Mouse (Mus musculus) limb, embryonic 13.5 days (tissue): ENCODE data around the gene Rasa2. TPM values are rescaled to one million over a fixed set of nuclear protein-coding genes. Genes with fewer than 3 reads are reported as not detected.
"Not testable (repeated sequence)": the region's sequence is repeated elsewhere in the genome, so short reads cannot be mapped to it uniquely, and the experiment has no call there.

ENCODE experiments used
- ATAC-seq: fragments of 200-750 bp; cut with Nextera tagmentation; 2 replicates; pipeline ENCODE4 v1.8.0; 2017; ENCODE audit warnings: low read depth, moderate number of reproducible peaks, moderate TSS enrichment; ENCODE audit not compliant: low FRiP score
- H3K27ac ChIP-seq: fragments of 300-500 bp; sonication (generic); 2 replicates; pipeline ENCODE4 v1.5.1; 2015; ENCODE audit warnings: inconsistent platforms, mild to moderate bottlenecking, moderate library complexity
- H3K27me3 ChIP-seq: fragments of 300-500 bp; sonication (generic); 2 replicates; pipeline ENCODE4 v1.6.1; 2015; ENCODE audit warnings: mild to moderate bottlenecking, inconsistent platforms
- H3K36me3 ChIP-seq: fragments of 300-500 bp; sonication (generic); 2 replicates; pipeline ENCODE4 v1.6.1; 2015; ENCODE audit warnings: inconsistent platforms, mild to moderate bottlenecking, moderate library complexity
- H3K4me1 ChIP-seq: fragments of 300-500 bp; sonication (generic); 2 replicates; pipeline ENCODE4 v1.6.1; 2015; ENCODE audit warnings: inconsistent platforms
- H3K4me2 ChIP-seq: fragments of 300-500 bp; sonication (generic); replicated peaks from 2 replicates; pipeline ENCODE4 v1.6.1; 2015; ENCODE audit warnings: inconsistent platforms, mild to moderate bottlenecking, moderate library complexity
- H3K4me3 ChIP-seq: fragments of 300-500 bp; sonication (generic); 2 replicates; pipeline ENCODE4 v1.5.1; 2015; ENCODE audit warnings: moderate library complexity, mild to moderate bottlenecking, inconsistent platforms
- H3K9ac ChIP-seq: fragments of 300-500 bp; sonication (generic); 2 replicates; pipeline ENCODE4 v1.6.1; 2015; ENCODE audit warnings: mild to moderate bottlenecking, inconsistent platforms
- H3K9me3 ChIP-seq: fragments of 300-500 bp; sonication (generic); 2 replicates; pipeline ENCODE4 v1.6.1; 2016; ENCODE audit warnings: inconsistent platforms
- WGBS: fragments of 180-500 bp; shearing (Covaris S2); methylation state at CpG from one replicate; pipeline ENCODE4 v1.1.7; 2015; 5-methylcytosine and 5-hydroxymethylcytosine counted together
- polyA plus RNA-seq: library from polyadenylated mRNA; unstranded; fragments of >200 nt; fragmentation: Nextera tagmentation; extraction: Ambion mirVana; gene quantifications from 2 replicates; pipeline ENCODE4 v1.2.1, GENCODE M21; 2015

Rasa2 gene
- polyA plus RNA-seq, 1 experiment from 2014 or later = 22.7 TPM

- no peaks in the 10 kb centered on the region for H3K36me3 ChIP-seq
- no peak overlapping the region for H3K4me3 ChIP-seq
- no peak for ATAC-seq
- no peak overlapping the region for H3K4me2 ChIP-seq
- no peak overlapping the region for H3K9ac ChIP-seq
- no peak overlapping the region for H3K27ac ChIP-seq
- no peaks in the 10 kb centered on the region for H3K27me3 ChIP-seq
- no peaks in the 10 kb centered on the region for H3K9me3 ChIP-seq
- H3K4me1 ChIP-seq = no peaks in the 10 kb centered on the region
- WGBS = 84% methylated on average over 10 of the region's 10 CpGs
These were observed 29.3 kb upstream of the Rasa2 start for GRCm38 (mm10) chr9:96660510-96661244.

GRCm38 (mm10) chr9:96659801-96660200 lies 28.4 kb upstream of the Rasa2 start:
- Histone ChIP-seq H3K27ac (no peak overlapping the region), H3K4me1 (no peaks in the 10 kb centered on the region), H3K9me3 (no peaks in the 10 kb centered on the region), H3K36me3 (no peaks in the 10 kb centered on the region), H3K4me3 (no peak overlapping the region), H3K27me3 (no peaks in the 10 kb centered on the region), H3K9ac (no peak overlapping the region), H3K4me2 (no peak overlapping the region)
- WGBS = 82% methylated on average over 2 of the region's 2 CpGs
- ATAC-seq = no peak

GRCm38 (mm10) chr9:96653538-96653937 lies 22.1 kb upstream of the Rasa2 start:
- H3K36me3 ChIP-seq = no peaks in the 10 kb centered on the region
- 75% methylated on average over 4 of the region's 4 CpGs for WGBS

GRCm38 (mm10) chr9:96652763-96653162 lies 21.3 kb upstream of the Rasa2 start:
- no peaks in the 10 kb centered on the region for H3K4me1 ChIP-seq
- no peak for ATAC-seq
- H3K36me3 ChIP-seq = no peaks in the 10 kb centered on the region
- H3K9me3 ChIP-seq = no peaks in the 10 kb centered on the region
- 54% methylated on average over 6 of the region's 6 CpGs for WGBS
- H3K9ac ChIP-seq = no peak overlapping the region
- H3K27me3 ChIP-seq = no peaks in the 10 kb centered on the region
- no peak overlapping the region for H3K4me3 ChIP-seq
- H3K27ac ChIP-seq = no peak overlapping the region
- H3K4me2 ChIP-seq = no peak overlapping the region

More at GRCm38 (mm10) chr9:96653538-96653937, 22.1 kb upstream of the Rasa2 start:
- Histone ChIP-seq H3K4me2 (no peak overlapping the region), H3K27me3 (no peaks in the 10 kb centered on the region), H3K9ac (no peak overlapping the region), H3K4me1 (no peaks in the 10 kb centered on the region), H3K9me3 (no peaks in the 10 kb centered on the region), H3K4me3 (no peak overlapping the region), H3K27ac (no peak overlapping the region)
- no peak for ATAC-seq

GRCm38 (mm10) chr9:96650807-96651206 lies 19.4 kb upstream of the Rasa2 start:
- Histone ChIP-seq H3K4me1 (no peaks in the 10 kb centered on the region), H3K27me3 (no peaks in the 10 kb centered on the region), H3K9ac (no peak overlapping the region), H3K27ac (no peak overlapping the region), H3K9me3 (no peaks in the 10 kb centered on the region), H3K4me3 (no peak overlapping the region), H3K36me3 (no peaks in the 10 kb centered on the region), H3K4me2 (no peak overlapping the region)
- 79% methylated on average over 7 of the region's 7 CpGs for WGBS
- no peak for ATAC-seq

GRCm38 (mm10) chr9:96649924-96650323 lies 18.5 kb upstream of the Rasa2 start:
- no peaks in the 10 kb centered on the region for H3K36me3 ChIP-seq
- H3K9ac ChIP-seq = no peak overlapping the region
- H3K4me2 ChIP-seq = no peak overlapping the region
- WGBS = 69% methylated on average over 9 of the region's 9 CpGs
- no peak for ATAC-seq
- no peaks in the 10 kb centered on the region for H3K9me3 ChIP-seq
- no peaks in the 10 kb centered on the region for H3K27me3 ChIP-seq
- no peak overlapping the region for H3K4me3 ChIP-seq
- H3K27ac ChIP-seq = no peak overlapping the region
- H3K4me1 ChIP-seq = no peaks in the 10 kb centered on the region

GRCm38 (mm10) chr9:96649362-96649761 lies 17.9 kb upstream of the Rasa2 start:
- H3K27ac ChIP-seq = no peak overlapping the region
- H3K9ac ChIP-seq = no peak overlapping the region
- no peaks in the 10 kb centered on the region for H3K9me3 ChIP-seq
- WGBS = 94% methylated on average over 4 of the region's 4 CpGs
- H3K36me3 ChIP-seq = no peaks in the 10 kb centered on the region
- no peaks in the 10 kb centered on the region for H3K4me1 ChIP-seq
- H3K27me3 ChIP-seq = no peaks in the 10 kb centered on the region
- H3K4me2 ChIP-seq = no peak overlapping the region
- H3K4me3 ChIP-seq = no peak overlapping the region
- ATAC-seq = no peak

- H3K9me3 ChIP-seq = no peaks in the 10 kb centered on the region
- H3K36me3 ChIP-seq = no peaks in the 10 kb centered on the region
- no peak overlapping the region for H3K27ac ChIP-seq
- no peaks in the 10 kb centered on the region for H3K4me1 ChIP-seq
- no peak for ATAC-seq
- 60% methylated on average over 2 of the region's 2 CpGs for WGBS
- no peak overlapping the region for H3K4me3 ChIP-seq
- H3K27me3 ChIP-seq = no peaks in the 10 kb centered on the region
- H3K4me2 ChIP-seq = no peak overlapping the region
- no peak overlapping the region for H3K9ac ChIP-seq
These were observed 15.4 kb upstream of the Rasa2 start for GRCm38 (mm10) chr9:96646668-96647295.

GRCm38 (mm10) chr9:96644840-96645239 lies 13.4 kb upstream of the Rasa2 start:
- ATAC-seq = no peak
- Histone ChIP-seq H3K27me3 (no peaks in the 10 kb centered on the region), H3K9ac (no peak overlapping the region), H3K4me1 (no peaks in the 10 kb centered on the region), H3K4me2 (no peak overlapping the region), H3K27ac (no peak overlapping the region), H3K36me3 (no peaks in the 10 kb centered on the region), H3K4me3 (no peak overlapping the region), H3K9me3 (no peaks in the 10 kb centered on the region)
- WGBS = 86% methylated on average over 2 of the region's 2 CpGs

- H3K9ac ChIP-seq, H3K9me3 ChIP-seq, H3K4me2 ChIP-seq, ATAC-seq, H3K4me3 ChIP-seq, H3K36me3 ChIP-seq, H3K27me3 ChIP-seq, H3K4me1 ChIP-seq, H3K27ac ChIP-seq: not testable (repeated sequence)
- 94% methylated on average over 3 of the region's 3 CpGs for WGBS
These were observed 12.6 kb upstream of the Rasa2 start for GRCm38 (mm10) chr9:96644002-96644401.

GRCm38 (mm10) chr9:96639451-96639850 lies 8.0 kb upstream of the Rasa2 start:
- Histone ChIP-seq H3K4me1 (no peaks in the 10 kb centered on the region), H3K36me3 (no peaks in the 10 kb centered on the region), H3K9me3 (no peaks in the 10 kb centered on the region), H3K27me3 (no peaks in the 10 kb centered on the region), H3K4me2 (no peak overlapping the region), H3K4me3 (no peak overlapping the region), H3K27ac (no peak overlapping the region), H3K9ac (no peak overlapping the region)
- WGBS = 86% methylated on average over 7 of the region's 7 CpGs
- no peak for ATAC-seq

GRCm38 (mm10) chr9:96638508-96638907 lies 7.1 kb upstream of the Rasa2 start:
- 71% methylated on average over 7 of the region's 7 CpGs for WGBS
- ATAC-seq = no peak
- H3K36me3 ChIP-seq = no peaks in the 10 kb centered on the region

GRCm38 (mm10) chr9:96637157-96637548 lies 5.7 kb upstream of the Rasa2 start:
- no peak for ATAC-seq
- no peaks in the 10 kb centered on the region for H3K9me3 ChIP-seq
- H3K27me3 ChIP-seq = no peaks in the 10 kb centered on the region
- WGBS = 70% methylated on average over 7 of the region's 7 CpGs
- H3K4me2 ChIP-seq = no peak overlapping the region
- peaks cover 8% of the 10 kb centered on the region; the same call in 1 of the 2 replicates for H3K4me1 ChIP-seq
- H3K4me3 ChIP-seq = no peak overlapping the region
- H3K36me3 ChIP-seq = no peaks in the 10 kb centered on the region
- no peak overlapping the region for H3K9ac ChIP-seq
- no peak overlapping the region for H3K27ac ChIP-seq

More at GRCm38 (mm10) chr9:96638508-96638907, 7.1 kb upstream of the Rasa2 start:
- no peak overlapping the region for H3K9ac ChIP-seq
- H3K9me3 ChIP-seq = no peaks in the 10 kb centered on the region
- no peaks in the 10 kb centered on the region for H3K27me3 ChIP-seq
- peaks cover 5% of the 10 kb centered on the region; the same call in 1 of the 2 replicates for H3K4me1 ChIP-seq
- H3K27ac ChIP-seq = no peak overlapping the region
- H3K4me3 ChIP-seq = no peak overlapping the region
- no peak overlapping the region for H3K4me2 ChIP-seq
